Mouse (Mus musculus) layer of hippocampus, postnatal 36 days (tissue): Measurements from ENCODE around the gene Vmn1r78. TPM values are rescaled to one million over a fixed set of nuclear protein-coding genes. Genes with fewer than 3 reads are reported as not detected.
"Not testable (repeated sequence)": the region's sequence is repeated elsewhere in the genome, so short reads cannot be mapped to it uniquely, and the experiment has no call there.

Experiments used
- DNase-seq, 2 experiments: peaks; one replicate each; pipeline ENCODE4 v3.0.0; 2022
- total RNA-seq, 2 experiments: library from RNA; stranded (reverse); gene quantifications; 2 replicates each; pipeline ENCODE4 v1.2.3; 2021

The Vmn1r78 gene
- total RNA-seq: not detected

DNA sequence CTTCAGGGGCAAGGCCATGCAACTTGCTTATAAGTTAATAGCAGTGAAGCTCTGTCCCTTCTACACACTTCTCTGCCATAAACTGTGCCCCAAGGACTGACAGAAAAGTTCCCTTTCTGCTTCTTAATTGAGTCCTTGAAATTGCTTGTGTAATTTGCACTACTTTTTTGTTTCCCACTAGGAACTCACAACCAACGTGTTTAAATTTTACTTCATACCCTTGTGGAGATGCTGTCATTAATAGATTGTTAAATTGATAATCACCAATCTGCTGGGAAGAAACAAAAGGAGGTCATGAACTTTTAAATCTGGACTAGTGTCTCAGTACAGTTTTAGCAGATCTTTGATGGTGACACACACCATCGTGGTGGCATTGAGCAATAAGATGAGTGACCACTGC lies at the start of gene Vmn1r78:
Gene Vmn1r78, plus strand, starts transcription at position 301 of the 400 bp plus-strand sequence.
- no peak for DNase-seq

DNA sequence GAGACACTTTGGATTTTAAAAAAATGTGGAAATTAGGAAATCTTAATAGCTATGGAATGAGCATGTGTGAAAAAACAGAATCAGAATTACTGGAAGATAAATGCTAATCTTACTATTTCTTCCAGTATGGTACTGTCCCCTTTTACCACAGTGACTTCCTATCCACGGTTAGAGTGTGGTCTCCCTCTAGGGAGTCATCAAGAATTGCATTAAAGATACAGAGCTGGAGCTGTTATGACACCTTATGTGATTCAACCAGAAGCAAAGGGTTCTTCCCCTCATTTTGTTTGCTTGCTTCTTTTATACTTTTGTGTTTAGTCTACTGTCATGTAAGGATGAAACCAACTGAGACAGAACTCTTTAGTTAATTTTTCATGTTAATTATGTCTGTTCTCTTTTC lies 6.4 kb downstream of the Vmn1r78 start:
- not testable (repeated sequence) for DNase-seq

DNA sequence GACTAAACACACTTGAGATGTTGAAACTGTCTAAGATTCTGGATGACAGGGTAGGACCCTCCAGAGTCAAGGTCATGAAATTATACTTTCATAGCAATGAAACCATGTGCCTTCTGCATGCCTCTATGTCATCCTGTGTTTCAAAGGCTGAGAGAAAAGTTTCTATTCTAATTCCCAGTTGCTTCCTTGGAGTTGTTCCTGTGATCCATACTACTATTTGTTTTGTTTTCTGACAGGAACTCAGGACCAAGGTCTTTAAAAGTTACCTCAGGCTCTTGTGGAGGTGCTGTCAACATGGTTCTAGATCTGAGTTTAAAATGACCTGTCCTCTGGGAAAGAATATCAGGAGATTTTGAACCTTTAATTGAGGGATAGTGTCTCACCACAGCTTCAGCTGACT lies 20.9 kb downstream of the Vmn1r78 start, which contains the start of gene Vmn1r79:
Gene Vmn1r79, plus strand, starts transcription at position 301 of the 400 bp plus-strand sequence.
- DNase-seq: not testable (repeated sequence)

DNA sequence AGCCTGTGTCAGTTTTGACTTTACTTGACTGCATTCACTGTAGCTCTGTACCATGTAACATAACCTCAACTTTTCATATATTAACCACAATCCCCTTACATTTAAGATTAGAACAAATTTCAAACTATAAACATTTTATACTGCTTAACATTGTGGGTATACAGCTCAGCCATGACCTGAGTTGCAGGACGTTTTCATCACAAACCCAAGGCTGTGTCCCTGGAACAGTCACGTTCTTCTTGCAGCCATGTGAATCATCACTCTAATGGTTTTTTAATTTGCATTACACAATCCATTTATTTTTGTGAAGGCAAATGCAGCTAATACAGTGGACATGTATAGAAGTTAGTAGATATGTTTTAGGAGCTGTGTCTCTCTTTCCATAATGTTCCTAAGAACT lies 22.9 kb downstream of the Vmn1r78 start:
- not testable (repeated sequence) for DNase-seq

DNA sequence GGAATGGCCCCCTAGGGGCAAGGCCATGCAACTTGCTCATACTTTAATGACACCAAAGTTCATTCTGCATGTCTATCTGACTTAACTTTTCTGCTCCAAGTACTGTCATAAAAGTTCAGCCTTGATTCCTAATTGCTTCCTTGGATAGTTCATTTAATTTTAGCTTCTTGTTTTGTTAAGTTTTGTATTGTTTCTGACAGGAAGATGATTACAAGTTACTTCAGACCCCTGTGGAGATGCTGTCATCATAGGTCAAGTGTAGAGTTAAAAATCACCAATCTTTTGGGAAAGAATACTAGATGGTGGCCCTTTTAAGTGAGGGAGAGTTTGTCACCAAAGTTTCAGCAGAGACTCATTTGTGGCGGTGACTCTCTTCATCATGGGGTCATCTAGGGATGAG lies 38.9 kb downstream of the Vmn1r78 start, which contains the start of gene Vmn1r80:
Gene Vmn1r80, plus strand, starts transcription at position 301 of the 400 bp plus-strand sequence.
- no peak for DNase-seq

DNA sequence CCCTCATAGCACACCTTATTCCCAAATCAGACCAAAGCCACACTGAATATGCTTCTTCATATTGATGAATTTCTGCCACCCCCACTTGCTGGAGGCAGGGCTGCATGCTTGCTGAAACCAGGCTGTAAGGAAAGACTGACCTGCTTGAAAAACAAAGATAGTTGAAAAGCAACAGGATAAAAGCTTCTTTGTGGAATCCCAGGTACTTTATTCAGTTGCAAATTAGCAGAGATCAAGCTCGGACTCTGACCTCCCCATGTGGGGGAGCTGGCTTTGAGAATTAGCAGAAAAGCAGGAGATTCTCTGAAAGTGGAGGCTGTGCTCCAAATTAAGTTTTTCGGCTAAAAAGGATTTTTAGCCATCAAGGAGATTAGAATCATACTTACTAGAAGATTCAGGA lies 54.1 kb downstream of the Vmn1r78 start:
- no peak for DNase-seq

Other genes with a start within 250 kb of the Vmn1r78 start
- not detected for gene Vmn1r76, start 212.0 kb upstream of the Vmn1r78 start, total RNA-seq
- gene Vmn1r77, start 113.5 kb upstream of the Vmn1r78 start, total RNA-seq: not detected
- gene Vmn1r79, start 21.0 kb downstream of the Vmn1r78 start, total RNA-seq: not detected
- gene Vmn1r80, start 39.0 kb downstream of the Vmn1r78 start, total RNA-seq: not detected
- gene Vmn1r81, start 118.0 kb downstream of the Vmn1r78 start, total RNA-seq: not detected
- not detected for gene Vmn1r82, start 150.2 kb downstream of the Vmn1r78 start, total RNA-seq
- gene Vmn1r83, start 179.2 kb downstream of the Vmn1r78 start, total RNA-seq: not detected
- gene Vmn1r84, start 219.0 kb downstream of the Vmn1r78 start, total RNA-seq: not detected